Mouse (Mus musculus) mouse embryonic stem cell (cell line): Measurements from ENCODE around the gene Mepe.

Source experiments
- in situ Hi-C, 2 experiments: fragments of 300-500 bp; cut with MboI; formaldehyde crosslinking; loops; 1 replicate in 1 of 2; 3 replicates in 1 of 2; pipeline ENCODE4 v1.14.3; 2019 to 2020; ENCODE audit warnings: low sequenced_read_pairs in 2 of 2, low pct_unique_long_range_greater_than_20kb in 1 of 2, mixed read lengths in 1 of 2; ENCODE audit not compliant: unreplicated experiment in 1 of 2

Gene Mepe

GRCm38 (mm10) chr5:104342881-104343280 lies 17.8 kb downstream of the Mepe start:
- in situ Hi-C loops = loop anchor here in 1 of 2 experiments (5.0 kb wide), 1 partner anchor 109 kb away; no protein-coding TSS in a partner anchor

- in situ Hi-C loops = loop anchor here in 1 of 2 experiments (5.0 kb wide), 1 partner anchor 108 kb away; no protein-coding TSS in a partner anchor
Measured at GRCm38 (mm10) chr5:104344526-104345240, 19.6 kb downstream of the Mepe start.

- in situ Hi-C loops = no loop called here
Measured at GRCm38 (mm10) chr5:104345241-104345630, 20.1 kb downstream of the Mepe start.

- in situ Hi-C loops = no loop called here
Measured at GRCm38 (mm10) chr5:104351041-104351440, 25.9 kb downstream of the Mepe start.

GRCm38 (mm10) chr5:104351874-104352273 lies 26.7 kb downstream of the Mepe start:
- in situ Hi-C loops = no loop called here

- in situ Hi-C loops = no loop called here
Measured at GRCm38 (mm10) chr5:104357575-104357974, 32.4 kb downstream of the Mepe start.

GRCm38 (mm10) chr5:104358592-104358991 lies 33.5 kb downstream of the Mepe start:
- in situ Hi-C loops = no loop called here

- in situ Hi-C loops = no loop called here
Measured at GRCm38 (mm10) chr5:104359257-104359656, 34.1 kb downstream of the Mepe start.

GRCm38 (mm10) chr5:104370580-104370979 lies 45.5 kb downstream of the Mepe start:
- in situ Hi-C loops = no loop called here

GRCm38 (mm10) chr5:104371284-104371683 lies 46.2 kb downstream of the Mepe start:
- in situ Hi-C loops = no loop called here

- in situ Hi-C loops = no loop called here
Measured at GRCm38 (mm10) chr5:104373648-104374307, 48.6 kb downstream of the Mepe start.

GRCm38 (mm10) chr5:104374308-104374660 lies 49.2 kb downstream of the Mepe start:
- in situ Hi-C loops = no loop called here

- in situ Hi-C loops = no loop called here
Measured at GRCm38 (mm10) chr5:104375132-104375531, 50.0 kb downstream of the Mepe start.

- in situ Hi-C loops = no loop called here
Measured at GRCm38 (mm10) chr5:104376890-104377289, 51.8 kb downstream of the Mepe start.

GRCm38 (mm10) chr5:104380574-104380973 lies 55.4 kb downstream of the Mepe start:
- in situ Hi-C loops = no loop called here

GRCm38 (mm10) chr5:104381671-104382070 lies 56.5 kb downstream of the Mepe start:
- in situ Hi-C loops = no loop called here

- in situ Hi-C loops = no loop called here
Measured at GRCm38 (mm10) chr5:104384540-104384939, 59.4 kb downstream of the Mepe start.

- in situ Hi-C loops = no loop called here
Measured at GRCm38 (mm10) chr5:104385521-104385920, 60.4 kb downstream of the Mepe start.

GRCm38 (mm10) chr5:104386908-104387307 lies 61.8 kb downstream of the Mepe start:
- in situ Hi-C loops = no loop called here
